In the genomic region with DNA sequence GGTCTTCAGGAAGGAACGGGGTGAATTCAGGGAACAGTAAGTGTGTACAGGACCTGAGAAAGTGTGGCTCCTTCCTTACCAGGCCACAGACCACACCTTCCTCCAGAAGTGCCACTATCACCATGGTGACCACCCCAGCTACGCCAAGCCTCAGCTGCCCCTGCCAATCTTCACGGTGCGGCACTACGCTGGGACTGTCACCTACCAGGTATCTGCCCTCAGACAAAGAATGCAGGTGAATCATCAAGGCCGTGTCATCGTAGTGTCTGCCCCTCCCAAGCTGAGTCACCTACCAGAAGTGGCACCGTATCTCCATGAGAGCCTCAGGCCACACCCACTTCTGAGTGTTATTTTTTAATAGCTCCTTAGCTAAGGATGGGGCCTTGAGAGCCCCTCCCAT, we compare ENCODE assay signal across 12 mouse cellular contexts. TPM values are rescaled to one million over a fixed set of nuclear protein-coding genes. Genes with fewer than 3 reads are reported as not detected.
DNase-seq lines count a peak whose midpoint lies in the region; ATAC-seq lines count a peak whose summit lies in the region.
"Had no signal": no experiment of that assay in that cellular context is flagged by ENCODE, and none has a peak within 500 bp of the region (broad histone marks: within the 10 kb centered on the region; RNA-seq: fewer than 3 reads in every experiment).

No protein-coding gene starts in this region.

- peaks cover 24% of the 10 kb centered on the region for H3K4me1 ChIP-seq in liver, embryonic 12.5 days
- H3K4me1 ChIP-seq in heart, embryonic 11.5 days (ENCODE audit: control insufficient read depth, insufficient read depth, low read length) = peaks cover 15% of the 10 kb centered on the region
- H3K4me1 ChIP-seq: forebrain, embryonic 15.5 days; kidney, embryonic 15.5 days; limb, embryonic 13.5 days had no signal

- no peak overlapping the region for H3K4me3 ChIP-seq in liver, embryonic 12.5 days
- H3K4me3 ChIP-seq in heart, embryonic 11.5 days (ENCODE audit: low read depth, low read length) = no peak overlapping the region
- H3K4me3 ChIP-seq: forebrain, embryonic 15.5 days; kidney, embryonic 15.5 days; limb, embryonic 13.5 days had no signal

- H3K27me3 ChIP-seq in liver, embryonic 12.5 days (replicated peaks) = peaks cover 46% of the 10 kb centered on the region
- H3K27me3 ChIP-seq in heart, embryonic 11.5 days (ENCODE audit: control insufficient read depth, insufficient read depth, low read length) = peaks cover 4% of the 10 kb centered on the region; the same call in 1 of the 2 replicates
- H3K27me3 ChIP-seq: forebrain, embryonic 15.5 days; kidney, embryonic 15.5 days; limb, embryonic 13.5 days had no signal

- peak; percentile 59 for DNase-seq in 416B (ENCODE audit: low read depth)
- DNase-seq in c-Kit-positive CD71-negative TER-119-negative erythroid progenitor cells, embryonic 14.5 days (ENCODE audit: low read depth) = peak; percentile 50
- DNase-seq in Muller cell, postnatal 12 days (ENCODE audit: inconsistent ontology term) = no peak
- DNase-seq in heart, adult 18-20 months = no peak
- DNase-seq: right cerebral cortex, adult 18-20 months had no signal

- ATAC-seq in liver, embryonic 12.5 days = peak; percentile 65; the same call in 1 of the 2 replicates
- ATAC-seq in megakaryocyte, adult 5-6 weeks (ENCODE audit: poor library complexity, severe bottlenecking) = peak; percentile 45
- no peak for ATAC-seq in heart, embryonic 11.5 days (replicated peaks; ENCODE audit: insufficient number of reproducible peaks, low FRiP score, low TSS enrichment)
- ATAC-seq: forebrain, embryonic 15.5 days had no signal

- 43% methylated on average over 8 of the region's 8 CpGs for WGBS in liver, embryonic 12.5 days (ENCODE audit: insufficient replicate concordance)
- 79% methylated on average over 8 of the region's 8 CpGs for WGBS in heart, embryonic 11.5 days (ENCODE audit: insufficient replicate concordance)

- peak overlapping the region; percentile 21; the same call in 1 of the 2 replicates for H3K4me2 ChIP-seq in liver, embryonic 12.5 days
- no peak overlapping the region for H3K4me2 ChIP-seq in heart, embryonic 11.5 days
- H3K4me2 ChIP-seq: forebrain, embryonic 15.5 days; kidney, embryonic 15.5 days; limb, embryonic 13.5 days had no signal

- no peak overlapping the region for H3K9ac ChIP-seq in liver, embryonic 12.5 days
- H3K9ac ChIP-seq in heart, embryonic 11.5 days (ENCODE audit: low read depth, low read length) = no peak overlapping the region
- H3K9ac ChIP-seq: forebrain, embryonic 15.5 days; kidney, embryonic 15.5 days; limb, embryonic 13.5 days had no signal

- peak overlapping the region; percentile 57 for H3K27ac ChIP-seq in liver, embryonic 12.5 days
- H3K27ac ChIP-seq in heart, embryonic 11.5 days (ENCODE audit: low read depth, low read length) = no peak overlapping the region
- H3K27ac ChIP-seq: forebrain, embryonic 15.5 days; kidney, embryonic 15.5 days; limb, embryonic 13.5 days had no signal

- no peaks in the 10 kb centered on the region for H3K36me3 ChIP-seq in liver, embryonic 12.5 days
- H3K36me3 ChIP-seq in heart, embryonic 11.5 days (ENCODE audit: control insufficient read depth, insufficient read depth, low read length) = no peaks in the 10 kb centered on the region
- H3K36me3 ChIP-seq: forebrain, embryonic 15.5 days; G1E; kidney, embryonic 15.5 days; limb, embryonic 13.5 days had no signal

- H3K9me3 ChIP-seq in liver, embryonic 12.5 days (replicated peaks) = no peaks in the 10 kb centered on the region
- no peaks in the 10 kb centered on the region for H3K9me3 ChIP-seq in heart, embryonic 11.5 days (replicated peaks; ENCODE audit: control insufficient read depth, low read length)
- H3K9me3 ChIP-seq: forebrain, embryonic 15.5 days; G1E; kidney, embryonic 15.5 days; limb, embryonic 13.5 days had no signal

RNA-seq across cellular contexts. Expression of gene Myo15b, which starts 11.2 kb away (rescaled TPM):
- 0.38 and 0.83 TPM in 2 replicates for polyA plus RNA-seq in liver, embryonic 12.5 days (2016; fragmentation: Nextera tagmentation; extraction: Ambion mirVana)
- total RNA-seq in megakaryocyte, adult 5-6 weeks (2015) = 0.51 TPM in 1 of 2 replicates, not detected in the other
- 0.04 and 0.33 TPM in 2 replicates for total RNA-seq in megakaryocyte, adult 5-6 weeks (2017)
- polyA plus RNA-seq in heart, embryonic 11.5 days (2014; fragmentation: Nextera tagmentation; extraction: Ambion mirVana) = 0.06 and 0.39 TPM in 2 replicates
- total RNA-seq in heart, adult 18-20 months (2021) = not detected

RNA-seq across cellular contexts. Expression of gene Smim5, which starts 30.4 kb away (rescaled TPM):
- polyA plus RNA-seq in liver, embryonic 12.5 days (2016; fragmentation: Nextera tagmentation; extraction: Ambion mirVana) = 47.5 and 48.9 TPM in 2 replicates
- total RNA-seq in megakaryocyte, adult 5-6 weeks (2015) = 37.5 and 48.1 TPM in 2 replicates
- total RNA-seq in megakaryocyte, adult 5-6 weeks (2017) = 40.4 and 42.5 TPM in 2 replicates
- polyA plus RNA-seq in heart, embryonic 11.5 days (2014; fragmentation: Nextera tagmentation; extraction: Ambion mirVana) = 19.6 and 21.8 TPM in 2 replicates
- total RNA-seq in heart, adult 18-20 months (2021) = 1 to 10 TPM; 8.2 to 8.8 TPM

RNA-seq across cellular contexts. Expression of gene Smim6, which starts 42.4 kb away (rescaled TPM):
- 3.1 and 3.7 TPM in 2 replicates for polyA plus RNA-seq in liver, embryonic 12.5 days (2016; fragmentation: Nextera tagmentation; extraction: Ambion mirVana)
- 2.7 and 4.9 TPM in 2 replicates for total RNA-seq in megakaryocyte, adult 5-6 weeks (2015)
- total RNA-seq in megakaryocyte, adult 5-6 weeks (2017) = 0.73 TPM in 1 of 2 replicates, not detected in the other
- 0.46 and 1.2 TPM in 2 replicates for polyA plus RNA-seq in heart, embryonic 11.5 days (2014; fragmentation: Nextera tagmentation; extraction: Ambion mirVana)
- not detected for total RNA-seq in heart, adult 18-20 months (2021)
- polyA plus RNA-seq: G1E had no signal

RNA-seq across cellular contexts. Expression of gene Llgl2, which starts 45.5 kb away (rescaled TPM):
- 13.4 and 14.3 TPM in 2 replicates for polyA plus RNA-seq in liver, embryonic 12.5 days (2016; fragmentation: Nextera tagmentation; extraction: Ambion mirVana)
- total RNA-seq in megakaryocyte, adult 5-6 weeks (2015) = 3.4 and 5.0 TPM in 2 replicates
- 5.2 and 6.0 TPM in 2 replicates for total RNA-seq in megakaryocyte, adult 5-6 weeks (2017)
- 21.5 and 22.4 TPM in 2 replicates for polyA plus RNA-seq in heart, embryonic 11.5 days (2014; fragmentation: Nextera tagmentation; extraction: Ambion mirVana)
- total RNA-seq in heart, adult 18-20 months (2021) = 10 to 100 TPM; 17.5 to 18.2 TPM

RNA-seq across cellular contexts. Expression of gene Tsen54, which starts 54.9 kb away (rescaled TPM):
- 23.5 and 25.6 TPM in 2 replicates for polyA plus RNA-seq in liver, embryonic 12.5 days (2016; fragmentation: Nextera tagmentation; extraction: Ambion mirVana)
- 2.6 and 5.4 TPM in 2 replicates for total RNA-seq in megakaryocyte, adult 5-6 weeks (2015)
- 7.0 and 16.3 TPM in 2 replicates for total RNA-seq in megakaryocyte, adult 5-6 weeks (2017)
- polyA plus RNA-seq in heart, embryonic 11.5 days (2014; fragmentation: Nextera tagmentation; extraction: Ambion mirVana) = 20.8 TPM in 2 replicates
- total RNA-seq in heart, adult 18-20 months (2021) = 1 to 10 TPM; 7.1 to 8.5 TPM

Comparison
In these comparisons a context has a peak if more than half of its experiments do, and no peak if none do; other contexts are left out.
1. DNase-seq: peak in 416B (single experiment) and c-Kit-positive CD71-negative TER-119-negative erythroid progenitor cells, embryonic 14.5 days (single experiment); none in Muller cell, postnatal 12 days (single experiment) and heart, adult 18-20 months (0 of 2).